Mouse (Mus musculus): ENCODE data around the gene Cntd1.

DNA sequence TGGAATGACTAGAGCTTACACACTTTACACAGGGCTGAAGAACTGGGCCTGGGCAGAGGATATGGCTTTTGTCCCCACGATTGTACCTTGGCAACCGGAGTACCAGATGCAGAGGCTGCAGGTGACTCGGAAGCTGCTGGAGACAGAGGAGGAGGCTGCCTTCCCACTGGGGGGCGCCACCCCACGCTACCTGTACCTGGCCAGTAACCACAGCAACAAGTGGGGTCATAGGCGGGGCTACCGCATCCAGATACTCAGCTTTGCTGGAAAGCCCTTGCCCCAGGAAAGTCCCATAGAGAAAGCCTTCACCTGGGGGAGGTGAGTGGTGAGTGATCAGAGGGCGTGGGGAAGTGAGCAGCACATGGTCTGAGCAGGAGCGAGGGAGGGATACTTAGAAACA, 56.9 kb downstream of the Cntd1 start:
- TF ChIP-seq POLR2A (IDR thresholded peaks at IDR 0.05; ENCODE audit: low read depth, low read length), result no peak
- no peak for TF ChIP-seq MAZ (IDR thresholded peaks at IDR 0.05; ENCODE audit: low read depth, low read length)
- TF ChIP-seq RCOR1 (conservative IDR thresholded peaks at IDR 0.05; ENCODE audit: low read depth, low read length), result no peak
- TF ChIP-seq SMC3 (IDR thresholded peaks at IDR 0.05; ENCODE audit: low read depth, low read length), result peak; percentile 41
- no peak for TF ChIP-seq MXI1 (IDR thresholded peaks at IDR 0.05; ENCODE audit: low read depth, low read length)
- TF ChIP-seq CTCF (conservative IDR thresholded peaks at IDR 0.05 in 1 of 2, IDR thresholded peaks at IDR 0.05 in 1 of 2; ENCODE audit: low read depth in 2 of 2, low read length in 2 of 2), result peak in 1 of 2 experiments; percentile 50; a peak in 2 of 4 replicates
- no peak for TF ChIP-seq ZMIZ1 (IDR thresholded peaks at IDR 0.05; ENCODE audit: low read depth, low read length)
- no peak for TF ChIP-seq CHD1 (IDR thresholded peaks at IDR 0.05; ENCODE audit: low read depth, low read length)
- no peak for TF ChIP-seq MYC (IDR thresholded peaks at IDR 0.05; ENCODE audit: low read depth, low read length)
- no peak for TF ChIP-seq JUND (conservative IDR thresholded peaks at IDR 0.05; ENCODE audit: low read depth, low read length)
